ENCODE assay signal across 8 mouse cellular contexts in the genomic region with DNA sequence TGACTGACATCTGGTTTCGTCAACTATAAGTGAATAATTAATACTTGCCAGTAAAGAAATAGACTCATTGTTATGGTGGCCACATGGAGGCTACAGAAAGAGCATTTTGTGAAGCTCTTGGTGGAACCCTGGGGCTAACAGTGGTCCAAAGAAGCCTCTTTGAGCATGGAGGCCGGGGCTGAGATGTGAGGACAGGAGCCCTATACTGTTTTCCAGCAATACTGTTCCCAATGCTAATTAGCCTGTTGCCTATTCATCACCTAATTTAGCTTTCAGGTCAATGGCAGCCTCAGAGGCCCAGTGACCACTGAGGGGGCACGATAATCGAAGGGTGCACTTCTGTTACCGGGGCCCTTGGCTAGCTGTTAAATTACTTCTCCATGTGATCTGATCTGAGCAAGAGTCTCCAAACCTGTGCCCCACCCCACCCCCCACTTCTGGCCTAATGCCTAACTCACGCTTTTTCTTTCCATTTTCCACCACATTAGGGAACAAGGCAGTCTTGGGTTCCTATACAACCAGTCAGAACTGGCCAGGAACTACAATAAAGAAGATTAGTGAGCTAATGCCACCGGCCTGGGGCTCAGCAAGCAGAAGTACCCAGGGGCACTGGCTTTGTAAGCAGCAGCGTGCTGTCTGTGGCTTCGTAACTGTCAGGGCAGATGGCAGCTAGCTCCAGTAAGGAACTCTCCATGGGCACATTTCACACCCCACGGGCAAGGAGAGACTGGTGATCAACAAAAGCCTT. TPM values are rescaled to one million over a fixed set of nuclear protein-coding genes. Genes with fewer than 3 reads are reported as not detected.
DNase-seq lines count a peak whose midpoint lies in the region; ATAC-seq lines count a peak whose summit lies in the region.

No protein-coding gene starts in this region.

- peak overlapping the region; percentile 53; the same call in 1 of the 2 replicates for H3K27ac ChIP-seq in neural tube, embryonic 11.5 days (ENCODE audit: low read depth, low read length)
- peak overlapping the region; percentile 89 for H3K27ac ChIP-seq in forebrain, embryonic 10.5 days
- no peak overlapping the region for H3K27ac ChIP-seq in intestine, embryonic 15.5 days

- peaks cover 14% of the 10 kb centered on the region for H3K4me1 ChIP-seq in neural tube, embryonic 11.5 days (ENCODE audit: control insufficient read depth, insufficient read depth, low read length)
- peaks cover 48% of the 10 kb centered on the region for H3K4me1 ChIP-seq in forebrain, embryonic 10.5 days
- peaks cover 6% of the 10 kb centered on the region for H3K4me1 ChIP-seq in intestine, embryonic 15.5 days (replicated peaks)

- H3K27me3 ChIP-seq in neural tube, embryonic 11.5 days (ENCODE audit: control insufficient read depth, insufficient read depth, low read length), result no peaks in the 10 kb centered on the region
- peaks cover 10% of the 10 kb centered on the region for H3K27me3 ChIP-seq in forebrain, embryonic 10.5 days (ENCODE audit: poor library complexity, severe bottlenecking)
- no peaks in the 10 kb centered on the region for H3K27me3 ChIP-seq in intestine, embryonic 15.5 days (replicated peaks)

- H3K4me2 ChIP-seq in neural tube, embryonic 11.5 days (ENCODE audit: low read depth), result peak overlapping the region; percentile 93
- no peak overlapping the region for H3K4me2 ChIP-seq in intestine, embryonic 15.5 days (replicated peaks)

- peak; percentile 59 for DNase-seq in neural tube, embryonic 11.5 days (ENCODE audit: low spot score)
- DNase-seq in neural tube, embryonic 10.5 days (ENCODE audit: extremely low spot score, low spot score), result no peak
- DNase-seq in forebrain, embryonic 10.5 days (ENCODE audit: extremely low spot score, low spot score), result peak; percentile 35
- peak; percentile 58 for DNase-seq in thymus, postnatal 4 days
- no peak for DNase-seq in layer of hippocampus, postnatal 14 days (ENCODE audit: low spot score in 2 of 2)
- no peak for DNase-seq in adrenal gland, postnatal 4 days (ENCODE audit: low spot score in 2 of 2)

- no peaks in the 10 kb centered on the region for H3K36me3 ChIP-seq in neural tube, embryonic 11.5 days (ENCODE audit: control insufficient read depth, insufficient read depth, low read length)
- H3K36me3 ChIP-seq in forebrain, embryonic 10.5 days (replicated peaks), result peaks cover 3% of the 10 kb centered on the region; the same call in 1 of the 2 replicates
- no peaks in the 10 kb centered on the region for H3K36me3 ChIP-seq in intestine, embryonic 15.5 days

- H3K9me3 ChIP-seq in neural tube, embryonic 11.5 days (ENCODE audit: control insufficient read depth, low read length), result no peaks in the 10 kb centered on the region
- no peaks in the 10 kb centered on the region for H3K9me3 ChIP-seq in forebrain, embryonic 10.5 days
- H3K9me3 ChIP-seq in intestine, embryonic 15.5 days, result no peaks in the 10 kb centered on the region

- WGBS in neural tube, embryonic 11.5 days, result 43% methylated on average over 10 of the region's 10 CpGs
- WGBS in forebrain, embryonic 10.5 days, result 37% methylated on average over 10 of the region's 10 CpGs
- 77% methylated on average over 10 of the region's 10 CpGs for WGBS in intestine, embryonic 15.5 days

- H3K4me3 ChIP-seq in neural tube, embryonic 11.5 days (ENCODE audit: low read depth, low read length), result peak overlapping the region; percentile 8; the same call in 1 of the 2 replicates
- H3K4me3 ChIP-seq in forebrain, embryonic 10.5 days, result peak overlapping the region; percentile 60
- no peak overlapping the region for H3K4me3 ChIP-seq in intestine, embryonic 15.5 days (replicated peaks)

- no peak overlapping the region for H3K9ac ChIP-seq in neural tube, embryonic 11.5 days (ENCODE audit: low read length)
- no peak overlapping the region for H3K9ac ChIP-seq in intestine, embryonic 15.5 days

- ATAC-seq in neural tube, embryonic 11.5 days (ENCODE audit: insufficient read depth, low FRiP score, low TSS enrichment), result peak; percentile 48; the same call in 1 of the 2 replicates
- 0 out of 2 replicates have a peak, but pooled peaks have one; percentile 6 for ATAC-seq in megakaryocyte-erythroid progenitor cell, adult 5-6 weeks (replicated peaks; ENCODE audit: low FRiP score, low TSS enrichment, poor library complexity, severe bottlenecking)
- no peak for ATAC-seq in intestine, embryonic 15.5 days

RNA-seq across cellular contexts. Expression of gene Cyfip2, which starts 2.7 kb away (rescaled TPM):
- 55.8 and 66.4 TPM in 2 replicates for polyA plus RNA-seq in neural tube, embryonic 11.5 days (2014; fragmentation: Nextera tagmentation; extraction: Ambion mirVana)
- polyA plus RNA-seq in forebrain, embryonic 10.5 days (2016; fragmentation: Nextera tagmentation; extraction: Ambion mirVana), result 23.1 and 25.0 TPM in 2 replicates
- total RNA-seq in megakaryocyte-erythroid progenitor cell, adult 5-6 weeks (2014; fragmentation: Nextera tagmentation), result 56.1 and 57.3 TPM in 2 replicates
- total RNA-seq in megakaryocyte-erythroid progenitor cell, adult 5-6 weeks (2017), result 28.3 and 36.6 TPM in 2 replicates
- polyA plus RNA-seq in intestine, embryonic 15.5 days (2015; fragmentation: Nextera tagmentation; extraction: Ambion mirVana), result 7.5 and 7.8 TPM in 2 replicates
- 100 to 1,000 TPM; 362 to 381 TPM for total RNA-seq in layer of hippocampus, postnatal 14 days (2021)
- total RNA-seq in adrenal gland, postnatal 4 days (2021), result 10 to 100 TPM; 55.8 to 56.7 TPM

Comparison
In these comparisons a context has a peak if more than half of its experiments do, and no peak if none do; other contexts are left out.
1. DNase-seq: peak in neural tube, embryonic 11.5 days (single experiment), forebrain, embryonic 10.5 days (single experiment) and thymus, postnatal 4 days (single experiment); none in neural tube, embryonic 10.5 days (single experiment), layer of hippocampus, postnatal 14 days (0 of 2) and adrenal gland, postnatal 4 days (0 of 2).
2. RNA of gene Cyfip2, which starts 2.7 kb away (total RNA-seq): 362 to 381 TPM in layer of hippocampus, postnatal 14 days; 55.8 to 56.7 TPM in adrenal gland, postnatal 4 days and 28.3 to 57.3 TPM in megakaryocyte-erythroid progenitor cell, adult 5-6 weeks; every median in the first group is over 4 times any median in the second.